Mouse (Mus musculus) thymus, adult 18-20 months (tissue): ENCODE results near the gene D13Ertd608e.
"Not testable (repeated sequence)": the region's sequence is repeated elsewhere in the genome, so short reads cannot be mapped to it uniquely, and the experiment has no call there.

Experiments used
- DNase-seq, 2 experiments: peaks; one replicate each; pipeline ENCODE4 v3.0.0; 2022; ENCODE audit warnings: mixed read lengths in 2 of 2

D13Ertd608e gene

GRCm38 (mm10) chr13:119835320-119836056 is at the start of gene D13Ertd608e:
D13Ertd608e (plus strand) TSS chr13:119836006.
- DNase-seq = peak in 1 of 2 experiments; percentile 7

DNA sequence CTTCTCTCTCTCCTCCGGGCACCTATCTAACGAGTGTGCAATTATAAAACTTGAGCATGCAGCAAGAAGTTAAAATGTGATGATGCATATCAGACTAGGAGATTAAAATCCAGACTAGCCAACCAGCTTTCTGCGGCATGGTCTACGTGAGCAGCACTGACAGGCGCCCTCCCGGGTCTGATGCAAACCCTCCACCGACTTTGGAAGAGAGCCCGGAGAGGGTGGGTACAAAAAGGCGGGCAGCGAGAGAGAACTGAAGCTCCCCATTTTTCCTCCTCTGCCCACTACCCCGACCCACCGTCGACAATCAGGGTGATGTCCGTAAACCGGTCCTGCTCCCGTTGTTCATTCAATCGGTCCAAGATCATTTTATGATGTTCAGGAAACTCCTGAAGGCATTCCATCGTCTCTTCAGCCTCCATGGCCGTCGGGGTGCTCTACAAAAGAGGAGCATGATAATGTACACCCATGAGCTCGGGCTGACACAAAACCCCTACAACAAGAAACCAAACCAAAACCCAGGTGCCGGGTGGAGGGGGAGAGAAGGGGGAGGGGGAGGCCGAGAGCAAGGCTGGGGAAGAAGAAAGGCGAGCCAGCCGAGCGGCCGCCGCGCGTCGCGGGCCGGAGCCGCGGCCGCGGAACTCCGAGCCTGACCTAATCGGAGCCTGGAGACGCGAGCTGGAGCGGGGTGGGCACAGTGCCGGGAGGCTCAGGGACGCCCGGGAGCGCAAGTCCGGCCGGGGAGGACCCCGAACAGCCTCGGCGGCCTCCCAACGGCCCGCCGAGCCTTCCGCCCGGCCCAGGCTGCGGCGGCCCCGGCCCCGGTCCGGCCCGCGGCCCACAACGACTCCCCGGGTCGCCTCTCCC is 45.7 kb upstream of the D13Ertd608e start:
- DNase-seq = peak; percentile 21 to 28

- peak; percentile 86 to 91 for DNase-seq
Observed at GRCm38 (mm10) chr13:119790761-119791579, 44.8 kb upstream of the D13Ertd608e start, which contains the start of gene Zfp131. Zfp131 (minus strand) TSS chr13:119790889.

DNA sequence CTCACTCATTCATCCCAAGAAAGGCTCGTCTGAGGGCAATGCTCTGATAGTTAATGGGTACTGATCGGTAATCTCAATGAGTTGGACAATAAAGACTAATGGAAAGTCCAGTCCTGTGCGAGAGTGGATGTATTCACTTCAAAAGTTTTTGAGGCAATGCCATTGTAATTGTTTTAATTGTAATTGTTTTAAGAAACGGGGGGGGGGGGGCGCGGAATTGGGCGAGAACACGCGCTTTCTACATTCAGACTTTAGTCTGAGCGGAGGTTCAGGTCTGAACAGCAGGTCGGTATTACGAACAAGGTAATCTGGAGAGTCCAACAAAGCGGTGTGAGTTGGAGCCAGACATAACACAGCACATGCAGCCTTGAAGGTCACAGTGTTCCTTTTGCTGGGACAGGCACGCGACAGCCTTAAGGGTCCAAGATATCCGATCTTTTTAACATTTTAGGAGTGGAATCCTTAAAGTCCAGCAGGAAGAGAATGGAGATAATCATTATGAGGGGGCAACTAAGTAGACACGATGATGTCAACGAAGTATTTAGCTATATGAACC is 44.1 kb upstream of the D13Ertd608e start:
- DNase-seq = no peak

DNA sequence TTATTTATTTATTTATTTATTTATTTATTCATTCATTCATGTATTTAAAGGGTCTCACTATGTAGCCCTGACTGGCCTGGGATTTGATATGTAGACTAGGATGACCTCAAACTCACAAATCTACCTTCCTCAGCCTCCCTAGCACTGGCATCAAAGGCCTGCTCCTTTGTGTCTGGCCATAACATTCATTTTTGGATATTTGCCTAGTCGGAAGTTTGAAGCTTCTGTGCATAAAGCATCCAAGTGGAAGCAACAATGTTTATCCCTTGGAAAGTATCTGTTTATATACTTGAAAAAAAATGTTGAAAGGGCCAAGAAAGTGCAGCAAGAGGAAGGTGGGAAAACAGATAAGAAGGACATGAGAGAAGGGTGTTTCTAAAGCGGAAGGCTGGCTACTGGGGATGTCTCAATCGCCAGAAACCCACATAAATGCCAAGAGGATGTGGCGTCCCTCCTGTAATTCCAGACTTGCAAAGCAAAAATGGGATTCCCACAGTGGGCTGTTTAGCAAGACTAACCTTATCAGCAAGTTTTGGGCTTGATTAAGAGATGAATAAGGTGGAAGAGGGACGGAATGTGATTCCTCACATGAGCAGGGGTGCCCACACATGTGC is 42.9 kb upstream of the D13Ertd608e start:
- no peak for DNase-seq

GRCm38 (mm10) chr13:119797656-119798055 is 38.1 kb upstream of the D13Ertd608e start:
- no peak for DNase-seq

GRCm38 (mm10) chr13:119808937-119809336 is 26.9 kb upstream of the D13Ertd608e start:
- DNase-seq = no peak

DNA sequence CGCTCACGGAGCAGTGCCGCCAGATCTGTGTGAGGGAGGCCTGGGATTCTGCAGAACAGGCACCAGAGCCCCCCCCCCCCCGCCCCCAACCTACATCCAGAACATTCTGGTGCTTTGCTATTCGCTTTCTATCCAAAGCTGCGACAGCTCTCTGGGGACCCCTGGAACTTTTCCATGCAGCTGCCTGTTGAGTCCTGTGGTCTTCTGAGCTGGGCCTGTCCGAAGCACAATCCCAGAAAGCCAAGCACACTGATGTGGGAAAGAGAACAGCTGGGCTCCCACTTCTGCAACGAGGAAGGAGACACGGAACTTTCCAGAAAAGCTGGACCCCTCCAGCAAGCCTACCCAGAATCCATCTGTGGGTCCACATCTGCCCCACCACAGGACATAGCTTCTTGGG is 25.8 kb upstream of the D13Ertd608e start:
- DNase-seq = no peak

- DNase-seq = no peak
Observed at GRCm38 (mm10) chr13:119816798-119817197, 19.0 kb upstream of the D13Ertd608e start.

GRCm38 (mm10) chr13:119817579-119818206 is 18.1 kb upstream of the D13Ertd608e start:
- no peak for DNase-seq

DNA sequence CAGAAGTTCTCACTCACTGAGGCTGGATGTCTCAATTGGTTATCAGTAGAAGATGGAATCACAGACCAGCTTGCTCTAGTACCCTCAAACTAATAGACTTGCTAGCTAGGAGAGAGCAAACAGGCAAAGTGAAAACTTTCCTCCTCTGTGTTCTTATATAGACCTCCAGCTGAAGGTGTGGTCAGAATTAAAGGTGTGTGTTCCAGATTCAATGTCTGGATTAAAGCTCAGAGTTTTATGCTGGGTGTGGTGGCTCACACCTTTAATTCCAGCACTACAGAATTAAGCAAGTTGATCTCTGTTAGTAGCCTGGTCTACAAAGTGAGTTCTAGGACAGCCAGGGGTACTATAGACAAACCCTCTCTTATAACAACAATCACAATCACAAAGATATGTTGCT is 5.7 kb upstream of the D13Ertd608e start, which contains the start of gene AF067063:
TSS of gene AF067063 (minus strand) at position 101 of the 400 bp plus-strand sequence.
- DNase-seq = not testable (repeated sequence)

DNA sequence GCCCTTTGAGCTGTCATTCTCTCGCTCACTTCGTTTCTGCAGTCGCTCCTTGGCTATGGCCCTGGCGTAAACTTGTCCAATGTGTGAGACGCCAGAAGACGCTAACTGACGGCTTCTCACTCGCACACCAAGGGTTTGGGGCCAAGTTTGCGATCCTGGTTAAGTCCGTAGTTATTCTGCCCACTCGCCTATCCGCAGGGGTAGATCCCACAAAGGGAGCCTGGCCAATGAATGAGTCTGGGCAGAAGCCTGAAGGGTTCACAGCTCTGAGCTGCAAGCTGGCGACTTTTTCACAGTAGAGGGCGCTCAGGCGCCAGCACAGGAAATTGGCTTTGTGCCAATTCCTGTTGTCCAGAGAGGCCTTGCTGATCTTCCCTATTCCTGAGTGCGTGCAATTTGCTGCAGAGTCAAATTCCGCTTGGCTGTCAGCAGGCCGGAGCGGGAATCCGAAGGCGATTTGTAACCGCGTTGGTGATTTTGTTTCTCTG is 562 bp downstream of the D13Ertd608e start:
- DNase-seq = not testable (repeated sequence)

- peak in 1 of 2 experiments; percentile 4 for DNase-seq
Observed at GRCm38 (mm10) chr13:119837719-119838337, 2.0 kb downstream of the D13Ertd608e start.

- not testable (repeated sequence) for DNase-seq
Observed at GRCm38 (mm10) chr13:119839982-119840381, 4.2 kb downstream of the D13Ertd608e start.

GRCm38 (mm10) chr13:119862399-119862798 is 26.6 kb downstream of the D13Ertd608e start:
- DNase-seq = not testable (repeated sequence)

GRCm38 (mm10) chr13:119864395-119864999 is 28.7 kb downstream of the D13Ertd608e start:
- not testable (repeated sequence) for DNase-seq

DNA sequence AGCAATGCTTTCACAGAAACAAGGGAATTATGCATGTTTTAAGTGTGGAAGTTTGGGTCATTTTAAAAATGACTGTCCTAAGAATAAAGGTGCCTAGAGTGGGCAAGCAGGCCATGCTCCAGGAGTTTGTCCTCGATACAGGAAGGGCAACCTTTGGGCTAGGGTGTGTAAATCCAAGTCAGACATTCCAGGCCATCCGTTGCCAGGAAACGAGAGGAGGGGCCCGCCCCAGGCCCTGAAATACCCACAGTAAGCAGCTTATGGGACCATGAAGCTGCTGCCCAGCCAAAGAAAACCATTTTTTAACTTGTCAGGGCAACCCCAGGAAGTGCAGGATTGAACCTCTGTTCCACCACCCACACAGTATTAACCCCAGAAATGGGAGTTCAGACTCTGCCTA is 51.1 kb downstream of the D13Ertd608e start:
- not testable (repeated sequence) for DNase-seq

GRCm38 (mm10) chr13:119894685-119895084 is 58.9 kb downstream of the D13Ertd608e start, which contains the start of gene Tcstv1:
Tcstv1 (minus strand) TSS chr13:119894785.
- not testable (repeated sequence) for DNase-seq
